Mouse (Mus musculus): Measurements from ENCODE around the gene Tmem116.
"Not testable (repeated sequence)": the region's sequence is repeated elsewhere in the genome, so short reads cannot be mapped to it uniquely, and the experiment has no call there.

The Tmem116 gene

DNA sequence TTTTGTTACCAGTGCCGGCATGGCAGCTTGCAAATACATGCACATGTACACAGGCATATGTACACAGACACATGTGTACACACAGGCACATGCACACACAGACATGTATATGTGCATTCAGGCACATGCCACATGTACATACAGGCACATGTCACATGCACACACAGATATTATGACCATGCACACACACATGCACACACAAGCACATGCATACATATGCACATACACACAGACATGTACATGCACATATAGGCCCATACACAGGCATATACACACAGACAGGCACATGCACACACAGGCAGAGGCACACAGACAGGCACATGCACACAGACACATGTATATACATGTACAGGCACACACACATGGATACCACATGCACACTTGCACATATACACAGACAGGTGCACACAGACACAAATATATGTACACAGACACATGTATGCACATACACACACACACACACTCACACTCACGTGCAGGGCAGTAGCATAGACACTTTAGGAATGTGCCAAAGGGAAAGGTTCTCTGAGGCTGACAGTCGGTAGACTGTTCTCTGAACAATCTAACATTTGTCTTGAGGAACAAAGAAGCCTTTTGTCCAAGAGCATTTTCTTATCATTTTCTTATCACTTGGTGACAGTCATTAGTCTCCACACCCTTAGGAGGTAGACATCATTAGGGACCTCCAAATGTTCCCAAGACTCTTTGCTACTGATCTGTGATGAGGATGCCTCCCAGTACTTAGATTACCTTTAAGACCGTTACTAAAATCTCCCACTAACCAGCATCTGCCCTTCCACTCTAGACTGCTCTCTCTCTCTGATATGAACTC, 9.9 kb downstream of the Tmem116 start:
- ATAC-seq (ENCODE audit: insufficient number of reproducible peaks, low FRiP score, low TSS enrichment), result no peak

DNA sequence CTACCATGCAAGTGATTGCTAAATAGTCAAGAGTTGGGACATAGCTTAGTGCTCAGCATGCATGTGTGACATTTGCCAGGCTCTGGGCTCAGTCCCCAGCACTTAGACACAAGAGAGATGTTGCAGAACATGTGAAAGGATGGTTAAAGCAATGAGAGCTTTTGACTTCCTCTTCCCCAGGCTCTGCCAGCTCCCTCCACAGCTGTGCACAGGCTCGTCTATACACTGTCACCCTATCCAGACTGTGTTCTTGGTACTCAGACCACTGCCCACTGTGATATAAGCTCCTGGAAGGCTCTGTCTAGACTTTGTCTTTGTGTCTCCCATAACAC, 10.4 kb downstream of the Tmem116 start:
- ATAC-seq (ENCODE audit: insufficient number of reproducible peaks, low FRiP score, low TSS enrichment), result no peak

DNA sequence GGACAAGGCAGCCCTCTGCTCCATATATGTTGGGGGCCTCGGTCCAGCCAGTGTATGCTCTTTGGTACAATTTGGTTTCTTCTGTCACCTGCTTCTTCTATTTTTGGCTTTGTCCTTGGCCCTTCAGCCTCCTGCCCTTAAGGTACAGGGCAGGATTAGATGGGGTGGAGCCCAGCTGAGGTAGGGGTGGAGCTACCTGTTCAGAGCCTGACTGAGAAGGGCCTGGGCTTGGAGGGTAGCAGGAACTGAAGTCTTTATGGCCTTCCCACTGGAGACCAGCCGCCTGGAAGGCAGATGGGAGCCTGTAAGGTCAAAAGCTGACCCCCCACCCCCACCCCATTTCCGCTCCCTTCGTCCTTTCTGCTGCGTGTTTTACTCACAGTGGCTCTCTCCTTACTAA, 11.3 kb downstream of the Tmem116 start:
- ATAC-seq (ENCODE audit: insufficient number of reproducible peaks, low FRiP score, low TSS enrichment), result no peak

DNA sequence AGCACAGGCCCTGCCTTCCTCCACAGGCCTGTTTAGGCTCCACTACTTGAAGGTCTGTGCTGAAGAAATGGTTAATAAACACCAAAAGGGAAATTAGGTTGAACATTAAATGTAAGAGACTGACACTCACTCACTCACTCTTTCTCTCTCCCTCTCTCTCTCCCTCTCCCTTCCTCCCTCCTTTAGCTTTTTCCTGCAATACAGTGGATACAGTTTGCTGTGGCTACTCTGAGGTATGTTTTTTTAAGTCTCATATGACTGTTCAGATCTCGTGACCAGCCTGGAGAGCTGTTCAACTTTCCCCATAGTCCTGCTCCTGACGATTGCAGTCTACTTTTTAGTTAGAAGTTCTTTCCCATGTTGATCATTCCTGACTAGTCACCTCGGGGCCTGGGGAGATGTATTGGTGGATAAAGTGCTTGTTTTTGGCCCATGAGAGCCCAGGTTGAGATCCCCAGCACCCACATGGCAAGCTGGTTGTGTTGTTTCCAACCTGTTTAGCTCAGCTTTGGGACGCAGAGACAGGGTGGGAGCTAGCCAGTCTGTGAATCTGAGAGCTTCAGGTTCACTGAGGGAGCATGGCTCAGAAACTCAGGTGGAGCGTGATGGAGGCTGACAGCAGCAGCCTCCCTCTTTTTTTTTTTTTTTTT, 12.0 kb downstream of the Tmem116 start:
- ATAC-seq (ENCODE audit: insufficient number of reproducible peaks, low FRiP score, low TSS enrichment), result no peak

DNA sequence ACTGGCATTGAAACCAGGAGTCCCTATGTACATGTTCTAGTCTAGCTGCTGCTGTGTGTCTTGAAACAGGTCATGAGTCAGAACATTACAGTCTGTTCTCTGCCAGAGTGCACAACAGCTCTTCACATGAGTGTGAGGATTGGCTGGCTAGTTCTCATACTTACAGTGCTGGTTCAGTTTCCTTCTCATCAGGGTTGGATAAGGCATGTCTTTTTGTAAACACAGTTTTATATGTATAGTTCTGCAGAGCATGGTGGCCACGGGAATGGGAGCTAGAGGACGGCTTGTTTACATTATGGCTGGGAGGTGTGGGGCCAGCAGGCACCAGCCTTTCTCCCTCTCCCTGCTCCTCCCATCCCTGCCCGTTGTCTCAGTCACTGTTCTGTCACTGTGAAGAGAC, 17.9 kb downstream of the Tmem116 start:
- ATAC-seq (ENCODE audit: insufficient number of reproducible peaks, low FRiP score, low TSS enrichment), result no peak

DNA sequence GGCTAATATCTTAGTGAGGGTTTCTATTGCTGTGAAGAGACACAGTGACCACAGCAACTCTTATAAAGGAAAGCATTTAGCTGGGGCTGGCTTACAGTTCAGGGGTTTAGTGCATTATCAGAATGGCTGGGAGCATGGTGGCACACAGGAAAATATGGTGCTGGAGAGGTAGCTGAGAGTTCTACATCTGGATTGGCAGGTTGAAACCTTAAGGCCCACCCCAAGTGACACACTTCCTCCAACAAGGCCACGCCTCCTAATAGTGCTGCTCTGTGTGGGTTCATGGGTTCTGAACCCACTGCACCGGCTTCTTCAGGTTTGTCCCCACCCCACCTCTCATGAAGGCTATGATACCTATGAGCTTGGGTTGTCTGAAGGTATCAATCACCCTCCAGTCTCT, 20.7 kb downstream of the Tmem116 start:
- no peak for ATAC-seq (ENCODE audit: insufficient number of reproducible peaks, low FRiP score, low TSS enrichment)

DNA sequence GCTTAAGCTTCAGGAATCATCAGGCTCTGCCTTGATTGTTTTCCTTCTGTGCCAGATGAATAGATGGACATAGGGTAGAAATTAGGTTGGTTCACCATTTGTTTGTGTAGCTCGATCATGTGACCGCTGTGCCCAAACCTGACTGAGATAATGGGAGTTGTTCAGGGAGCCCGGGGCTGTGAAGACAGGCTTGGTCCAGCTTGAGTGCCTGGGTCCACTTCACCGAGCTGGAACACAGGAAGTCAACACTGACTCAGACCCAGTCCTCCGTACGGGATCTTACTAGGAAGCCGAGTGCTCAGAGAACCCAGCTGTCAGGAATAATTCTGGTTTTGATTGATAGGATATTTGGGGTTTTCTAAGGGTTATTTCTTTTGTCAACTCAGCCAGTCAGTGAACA, 22.9 kb downstream of the Tmem116 start:
- ATAC-seq (ENCODE audit: insufficient number of reproducible peaks, low FRiP score, low TSS enrichment), result no peak

DNA sequence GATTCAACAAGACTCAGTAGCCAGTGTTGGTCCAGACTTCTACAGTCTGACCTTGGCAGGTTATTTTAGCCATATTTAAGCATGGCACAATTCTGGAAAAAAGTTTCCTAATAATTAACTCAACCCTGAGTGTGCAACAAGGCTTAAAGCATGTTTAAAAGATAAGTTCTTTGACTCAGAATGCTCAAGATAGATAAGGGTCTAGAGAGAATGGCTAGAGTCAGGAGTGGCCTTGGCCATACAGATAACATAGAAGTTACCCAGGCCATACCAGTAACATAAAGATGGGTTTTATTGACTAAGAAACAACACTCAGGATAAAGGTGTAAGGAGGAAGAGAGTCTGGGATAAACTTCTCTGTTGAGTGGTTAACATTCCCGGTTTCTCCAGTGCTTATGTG, 24.3 kb downstream of the Tmem116 start:
- no peak for ATAC-seq (ENCODE audit: insufficient number of reproducible peaks, low FRiP score, low TSS enrichment)

DNA sequence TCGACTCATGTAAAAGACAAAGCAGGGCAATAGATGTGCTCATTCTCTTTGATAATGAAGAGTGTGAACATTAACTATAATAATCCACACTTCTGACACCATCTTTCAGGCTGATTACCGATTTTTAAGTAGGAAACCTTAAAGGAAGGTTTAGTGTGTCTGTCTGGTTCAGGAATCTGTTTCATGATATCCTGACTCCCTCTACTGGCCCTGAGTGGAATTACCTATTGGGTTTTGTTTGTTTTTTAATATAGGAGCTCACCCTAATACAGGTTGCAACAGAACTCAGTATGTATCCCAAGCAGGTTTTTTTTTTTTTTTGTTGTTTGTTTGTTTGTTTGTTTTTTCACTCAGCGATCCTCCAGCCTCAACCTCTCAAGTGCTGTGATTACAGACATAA, 26.0 kb downstream of the Tmem116 start:
- ATAC-seq (ENCODE audit: insufficient number of reproducible peaks, low FRiP score, low TSS enrichment), result no peak

DNA sequence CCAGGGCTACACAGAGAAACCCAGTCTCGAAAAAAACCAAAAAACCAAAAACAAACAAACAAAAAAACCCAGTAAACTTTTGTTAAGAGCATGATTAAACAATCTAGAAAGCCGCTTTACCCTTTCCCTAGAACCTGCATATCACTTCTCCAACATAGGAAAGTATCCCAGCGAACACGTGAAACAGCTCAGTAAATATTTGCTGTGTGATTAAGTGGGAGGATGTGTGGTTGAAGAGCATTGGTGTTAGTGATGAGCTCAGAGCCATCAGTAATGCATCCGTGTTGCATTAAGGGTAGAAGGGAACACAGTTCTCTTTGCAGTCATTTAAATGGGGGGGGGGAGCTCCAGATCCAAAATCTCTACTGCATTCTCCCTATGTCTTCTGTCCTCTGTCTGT, 33.1 kb downstream of the Tmem116 start:
- ATAC-seq (ENCODE audit: insufficient number of reproducible peaks, low FRiP score, low TSS enrichment), result no peak

DNA sequence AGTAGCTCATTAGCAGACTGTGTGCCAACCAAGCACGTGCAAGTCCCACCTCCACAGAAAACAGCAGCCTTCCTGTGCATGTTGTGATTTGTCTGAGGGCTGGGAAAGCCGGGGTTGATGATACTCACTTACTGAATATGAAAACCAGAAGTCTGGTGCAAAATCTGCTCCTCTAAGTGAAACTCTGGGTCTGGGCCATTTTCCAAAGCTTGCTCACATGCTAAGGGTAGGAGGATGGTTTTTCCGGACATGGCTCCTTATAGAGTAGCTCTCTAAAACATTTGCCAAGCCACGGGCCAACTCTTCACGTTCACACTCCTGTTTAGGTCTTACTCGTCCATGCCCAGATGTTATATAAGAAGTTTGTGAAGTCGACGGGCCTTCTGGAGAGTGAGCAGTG, 41.6 kb downstream of the Tmem116 start:
- ATAC-seq (ENCODE audit: insufficient number of reproducible peaks, low FRiP score, low TSS enrichment), result no peak

DNA sequence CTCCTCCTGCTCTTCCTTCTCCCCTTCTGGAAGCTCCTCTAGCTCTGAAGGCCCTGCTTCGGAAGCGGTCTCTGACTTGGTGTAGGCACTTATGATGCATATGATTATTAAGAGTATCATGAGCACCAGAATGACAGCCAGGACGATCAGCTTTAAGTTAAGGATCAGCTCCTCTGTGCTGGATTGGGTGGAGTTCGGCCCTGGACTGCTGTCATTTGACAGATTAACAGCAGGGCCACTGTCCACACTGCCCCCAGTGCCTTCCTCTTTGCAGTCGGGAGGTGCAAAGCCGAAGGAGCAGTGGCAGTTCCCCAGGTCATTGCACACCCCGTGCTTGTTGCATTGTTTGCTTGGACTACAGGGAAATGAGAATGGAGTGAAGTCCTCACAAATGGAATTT, 49.0 kb downstream of the Tmem116 start:
- no peak for ATAC-seq (ENCODE audit: insufficient number of reproducible peaks, low FRiP score, low TSS enrichment)

DNA sequence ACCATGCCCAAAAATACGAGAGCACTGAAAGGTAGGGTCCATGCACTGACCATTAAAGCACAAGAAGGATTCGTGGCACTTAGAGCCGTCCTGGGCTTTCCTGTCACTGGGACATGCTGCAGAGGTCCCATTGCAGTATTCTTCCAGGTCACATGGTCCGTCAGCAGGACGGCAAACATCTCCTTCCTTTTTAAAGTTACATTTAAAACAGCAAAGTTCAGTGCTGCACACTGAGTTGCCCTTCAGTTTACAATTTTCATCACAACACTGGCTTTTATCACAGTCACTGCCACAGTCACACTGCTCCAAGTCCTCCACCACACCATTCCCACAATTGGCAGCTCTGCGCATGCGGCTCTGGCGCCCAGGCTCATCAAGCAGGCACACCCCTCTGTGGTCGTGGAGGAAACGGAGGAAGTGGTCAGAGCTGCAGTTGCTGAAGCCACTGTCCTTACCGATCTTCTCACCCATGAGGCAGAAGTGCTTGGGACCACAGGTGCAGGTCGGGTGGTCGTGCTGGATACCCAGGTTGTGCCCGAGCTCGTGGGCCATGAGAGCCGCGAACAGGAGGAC, 49.8 kb downstream of the Tmem116 start:
- not testable (repeated sequence) for ATAC-seq (ENCODE audit: insufficient number of reproducible peaks, low FRiP score, low TSS enrichment)

DNA sequence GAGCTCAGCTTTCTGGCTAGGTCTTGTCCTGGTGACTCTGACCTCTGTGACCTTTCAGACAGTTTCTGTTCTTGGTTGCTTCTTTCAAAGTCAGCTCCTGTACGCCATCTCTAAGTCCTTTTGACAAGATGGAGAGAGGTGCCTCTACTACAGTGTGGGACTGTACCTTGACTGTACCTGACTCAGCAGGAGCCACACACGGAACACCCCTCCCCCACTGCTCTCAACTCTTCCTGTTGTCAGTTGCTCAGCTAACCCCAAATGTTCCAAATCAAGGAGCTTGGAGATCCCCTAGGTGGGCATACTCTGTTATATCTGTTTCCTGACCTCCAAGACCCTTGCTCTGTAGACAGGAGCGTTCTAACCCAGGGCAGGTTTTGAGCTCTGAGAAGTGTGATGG, 51.5 kb downstream of the Tmem116 start, which contains the start of gene Adam1b:
Gene Adam1b (minus strand): TSS at position 205 of the 400 bp plus-strand sequence.
- no peak for ATAC-seq (ENCODE audit: insufficient number of reproducible peaks, low FRiP score, low TSS enrichment)

DNA sequence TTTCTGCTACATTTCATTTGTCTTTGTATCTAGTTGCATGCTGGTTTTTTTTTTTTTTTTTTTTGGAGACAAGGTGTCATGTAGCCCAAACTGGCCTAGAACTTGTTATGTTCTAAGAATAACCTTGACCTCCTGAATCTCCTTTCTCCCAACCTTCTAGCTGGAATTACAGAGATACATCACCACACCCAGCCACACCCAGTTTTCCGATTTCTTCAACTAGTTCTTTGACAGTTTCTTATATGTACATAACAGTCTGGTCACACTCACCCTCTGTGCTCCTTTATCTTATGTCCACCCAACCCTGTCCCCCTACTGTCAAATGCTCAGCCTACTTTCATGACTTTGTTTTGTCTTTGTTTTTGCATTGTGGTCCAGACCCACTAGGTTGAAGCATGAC, 55.2 kb downstream of the Tmem116 start:
- no peak for ATAC-seq (ENCODE audit: insufficient number of reproducible peaks, low FRiP score, low TSS enrichment)

DNA sequence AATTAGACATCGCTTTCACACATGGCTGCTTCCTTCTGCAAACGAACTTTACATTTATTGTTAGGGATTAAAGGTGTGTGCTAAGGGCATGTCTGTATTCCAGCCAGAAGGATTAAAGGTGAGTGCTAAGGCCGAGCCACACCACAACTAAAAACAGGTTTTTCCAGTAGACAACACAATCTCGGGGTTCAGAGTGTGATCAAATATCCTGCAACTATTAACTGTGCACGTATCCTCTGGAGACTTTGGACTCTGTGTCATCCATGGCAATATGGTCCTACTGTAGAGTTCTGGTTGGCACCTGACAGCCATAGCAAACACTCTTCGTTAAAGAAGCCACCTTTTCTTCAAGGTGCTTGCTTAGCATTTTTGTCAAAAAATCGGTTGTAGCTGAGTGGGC, 58.3 kb downstream of the Tmem116 start:
- no peak for ATAC-seq (ENCODE audit: insufficient number of reproducible peaks, low FRiP score, low TSS enrichment)

DNA sequence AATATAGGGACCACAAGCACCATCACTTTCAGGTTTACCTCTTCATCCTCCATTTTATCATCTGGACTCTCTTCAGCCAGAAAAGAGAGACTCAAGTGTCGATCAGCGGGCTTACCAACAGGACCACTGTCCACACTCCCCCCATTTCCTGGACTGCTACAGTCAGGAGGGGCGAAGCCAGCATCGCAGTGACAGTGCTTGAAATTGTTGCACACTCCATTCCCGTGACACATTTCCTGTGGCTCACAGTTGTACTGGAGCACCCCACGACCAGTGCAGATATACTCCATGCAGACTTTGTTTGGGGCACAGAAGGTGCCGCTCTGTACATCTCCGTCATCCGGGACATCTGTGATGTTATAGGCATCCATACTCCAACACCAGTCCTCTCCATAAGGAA, 67.3 kb downstream of the Tmem116 start:
- no peak for ATAC-seq (ENCODE audit: insufficient number of reproducible peaks, low FRiP score, low TSS enrichment)

DNA sequence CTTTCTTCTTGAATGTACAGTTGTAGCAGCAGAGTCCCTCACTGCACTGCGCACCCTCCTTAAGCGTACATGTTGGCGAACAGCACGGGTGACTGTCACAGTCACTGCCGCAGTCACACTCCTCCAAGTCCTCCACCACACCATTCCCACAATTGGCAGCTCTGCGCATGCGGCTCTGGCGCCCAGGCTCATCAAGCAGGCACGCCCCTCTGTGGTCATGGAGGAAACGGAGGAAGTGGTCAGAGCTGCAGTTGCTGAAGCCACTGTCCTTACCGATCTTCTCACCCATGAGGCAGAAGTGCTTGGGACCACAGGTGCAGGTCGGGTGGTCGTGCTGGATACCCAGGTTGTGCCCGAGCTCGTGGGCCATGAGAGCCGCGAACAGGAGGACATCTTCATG, 68.1 kb downstream of the Tmem116 start:
- not testable (repeated sequence) for ATAC-seq (ENCODE audit: insufficient number of reproducible peaks, low FRiP score, low TSS enrichment)

DNA sequence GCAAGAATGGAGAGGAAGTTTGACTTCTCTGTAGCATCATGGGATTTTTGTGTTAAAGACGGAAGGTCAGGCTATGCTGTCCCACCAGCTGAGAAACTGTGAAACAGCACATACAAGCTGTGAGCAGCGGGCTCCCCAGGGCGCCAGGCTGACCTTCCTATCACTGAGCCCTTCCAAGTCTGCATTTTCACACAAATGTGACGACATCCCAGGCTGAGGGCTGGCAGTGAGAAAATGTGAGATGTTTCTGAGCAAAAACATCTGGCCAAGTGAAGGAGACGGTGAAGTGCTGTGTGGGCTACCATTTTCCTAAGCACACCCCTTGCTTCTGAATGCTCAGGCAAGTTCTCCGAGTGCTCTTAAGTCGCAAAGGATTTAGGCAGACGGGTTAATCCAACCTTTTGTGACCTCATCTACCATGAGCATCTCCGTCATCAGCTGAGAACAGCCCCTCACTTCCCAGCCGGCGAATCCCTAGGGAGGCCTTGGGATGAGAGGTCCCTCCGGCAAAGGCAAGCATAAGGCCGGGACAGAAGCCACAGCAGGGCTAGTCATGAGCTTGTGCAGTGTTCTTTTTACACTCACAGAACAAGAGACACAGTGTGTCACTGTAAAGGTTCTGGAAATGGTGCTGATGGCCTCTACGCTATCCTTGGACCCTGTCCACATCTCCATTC, 74.2 kb downstream of the Tmem116 start:
- ATAC-seq (ENCODE audit: insufficient number of reproducible peaks, low FRiP score, low TSS enrichment), result no peak

DNA sequence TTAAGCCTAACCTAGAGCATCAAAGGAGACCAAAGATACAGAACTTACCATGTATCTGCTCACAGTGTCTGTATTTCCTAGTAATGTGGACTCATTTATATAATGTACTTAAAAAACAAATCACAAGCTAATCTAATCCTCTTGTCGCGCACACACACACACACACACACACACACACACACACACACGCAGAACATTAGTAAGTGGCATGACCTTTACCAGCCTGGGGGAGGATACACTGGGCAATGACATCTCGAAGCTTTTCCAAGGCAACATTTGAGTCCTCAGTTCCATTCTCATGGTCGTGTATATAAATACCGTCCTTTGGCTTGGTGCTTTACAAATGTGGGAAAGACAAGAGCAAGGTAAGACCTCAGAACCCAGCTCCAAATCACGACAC, 74.8 kb downstream of the Tmem116 start:
- no peak for ATAC-seq (ENCODE audit: insufficient number of reproducible peaks, low FRiP score, low TSS enrichment)

DNA sequence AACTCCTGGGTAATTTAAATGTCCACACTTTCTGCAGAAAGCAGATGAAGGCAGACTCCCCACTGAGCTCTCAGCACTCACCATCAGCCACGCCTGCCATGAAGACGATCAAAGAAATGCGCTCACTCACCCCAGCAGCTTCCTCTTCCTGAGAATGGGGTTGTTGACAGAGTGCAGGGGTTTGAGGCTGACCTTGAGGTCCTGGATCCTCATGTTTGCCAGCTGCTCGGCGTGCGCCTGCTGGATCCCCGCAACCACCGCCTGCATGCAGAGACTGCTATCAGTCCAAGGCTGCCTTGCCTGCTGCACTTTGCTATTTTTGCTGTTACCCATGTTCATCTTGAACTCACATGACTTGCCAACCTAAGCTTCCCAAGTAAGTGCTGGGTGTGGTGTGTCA, 75.3 kb downstream of the Tmem116 start:
- ATAC-seq (ENCODE audit: insufficient number of reproducible peaks, low FRiP score, low TSS enrichment), result no peak

All from cerebellum, adult (tissue).